Mouse (Mus musculus) hindbrain, embryonic 11.5 days (tissue): ENCODE data around the gene Sema4d. TPM values are rescaled to one million over a fixed set of nuclear protein-coding genes. Genes with fewer than 3 reads are reported as not detected.
A peak's percentile ranks its signal among the peaks of the same experiment; 100 is the strongest.

Experiments used
- ATAC-seq: fragments of 200-750 bp; cut with Nextera tagmentation; 2 replicates; pipeline ENCODE4 v1.8.0; 2017; ENCODE audit warnings: mild to moderate bottlenecking, moderate TSS enrichment, moderate library complexity; ENCODE audit not compliant: low FRiP score
- DNase-seq: peaks from one replicate; pipeline ENCODE4 v3.0.0-alpha.2; 2015; ENCODE audit warnings: low spot score
- H3K27ac ChIP-seq: fragments of 300-500 bp; sonication (generic); 2 replicates; pipeline ENCODE4 v1.5.1; 2014; ENCODE audit warnings: mild to moderate bottlenecking, low read depth, low read length
- H3K27me3 ChIP-seq: fragments of 300-500 bp; sonication (generic); 2 replicates; pipeline ENCODE4 v1.6.1; 2014; ENCODE audit warnings: mild to moderate bottlenecking, low read length, moderate library complexity, mixed read lengths; ENCODE audit not compliant: control insufficient read depth, insufficient read depth
- H3K36me3 ChIP-seq: fragments of 300-500 bp; sonication (generic); 2 replicates; pipeline ENCODE4 v1.6.1; 2014; ENCODE audit warnings: mild to moderate bottlenecking, low read length, moderate library complexity, mixed read lengths; ENCODE audit not compliant: control insufficient read depth, insufficient read depth
- H3K4me1 ChIP-seq: fragments of 300-500 bp; sonication (generic); replicated peaks from 2 replicates; pipeline ENCODE4 v1.6.1; 2014; ENCODE audit warnings: low read length, mixed read lengths; ENCODE audit not compliant: control insufficient read depth, insufficient read depth
- H3K4me2 ChIP-seq: fragments of 300-500 bp; sonication (generic); replicated peaks from 2 replicates; pipeline ENCODE4 v1.6.1; 2014; ENCODE audit warnings: mild to moderate bottlenecking, low read depth, low read length
- H3K4me3 ChIP-seq: fragments of 300-500 bp; sonication (generic); 2 replicates; pipeline ENCODE4 v1.5.1; 2014; ENCODE audit warnings: low read depth, low read length
- H3K9ac ChIP-seq: fragments of 300-500 bp; sonication (generic); 2 replicates; pipeline ENCODE4 v1.6.1; 2014; ENCODE audit warnings: low read depth, low read length
- H3K9me3 ChIP-seq: fragments of 300-500 bp; sonication (generic); 2 replicates; pipeline ENCODE4 v1.6.1; 2016; ENCODE audit warnings: low read length; ENCODE audit not compliant: control insufficient read depth
- WGBS: fragments of 180-500 bp; shearing (Covaris S2); extraction: QIAGEN DNeasy Blood & Tissue Kit; methylation state at CpG from one replicate; pipeline ENCODE4 v1.1.7; 2014; 5-methylcytosine and 5-hydroxymethylcytosine counted together
- polyA plus RNA-seq: library from polyadenylated mRNA; unstranded; fragments of >200 nt; fragmentation: Nextera tagmentation; extraction: Ambion mirVana; gene quantifications from 2 replicates; pipeline ENCODE4 v1.2.1, GENCODE M21; 2014

The Sema4d gene
- polyA plus RNA-seq, 1 experiment from 2014 or later, result 3.9 TPM

DNA sequence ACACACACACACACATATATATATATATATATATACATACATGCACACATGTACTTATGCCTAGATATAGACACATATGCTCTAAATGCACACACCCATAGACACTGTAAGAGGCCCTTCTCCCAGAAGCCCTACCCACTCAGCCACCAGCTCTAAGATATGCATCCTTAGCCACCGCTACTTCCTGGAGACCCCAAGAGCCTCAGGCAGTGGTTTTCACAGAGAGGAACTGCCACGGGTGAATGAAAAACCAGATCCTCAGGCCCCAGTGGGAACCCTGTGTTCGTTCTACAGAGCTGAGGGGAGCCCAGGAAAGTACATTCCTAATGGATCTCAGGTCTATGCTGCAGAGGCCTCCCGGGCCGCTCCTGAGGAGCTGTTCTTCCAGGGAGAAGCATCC lies 28.2 kb downstream of the Sema4d start:
- DNase-seq, result no peak
- Histone ChIP-seq H3K27ac (no peak overlapping the region), H3K9me3 (no peaks in the 10 kb centered on the region), H3K27me3 (no peaks in the 10 kb centered on the region), H3K36me3 (no peaks in the 10 kb centered on the region), H3K4me1 (peaks cover 8% of the 10 kb centered on the region; the same call in 1 of the 2 replicates), H3K9ac (no peak overlapping the region), H3K4me3 (no peak overlapping the region), H3K4me2 (no peak overlapping the region)
- WGBS, result 79% methylated on average over 5 of the region's 5 CpGs
- ATAC-seq, result no peak

DNA sequence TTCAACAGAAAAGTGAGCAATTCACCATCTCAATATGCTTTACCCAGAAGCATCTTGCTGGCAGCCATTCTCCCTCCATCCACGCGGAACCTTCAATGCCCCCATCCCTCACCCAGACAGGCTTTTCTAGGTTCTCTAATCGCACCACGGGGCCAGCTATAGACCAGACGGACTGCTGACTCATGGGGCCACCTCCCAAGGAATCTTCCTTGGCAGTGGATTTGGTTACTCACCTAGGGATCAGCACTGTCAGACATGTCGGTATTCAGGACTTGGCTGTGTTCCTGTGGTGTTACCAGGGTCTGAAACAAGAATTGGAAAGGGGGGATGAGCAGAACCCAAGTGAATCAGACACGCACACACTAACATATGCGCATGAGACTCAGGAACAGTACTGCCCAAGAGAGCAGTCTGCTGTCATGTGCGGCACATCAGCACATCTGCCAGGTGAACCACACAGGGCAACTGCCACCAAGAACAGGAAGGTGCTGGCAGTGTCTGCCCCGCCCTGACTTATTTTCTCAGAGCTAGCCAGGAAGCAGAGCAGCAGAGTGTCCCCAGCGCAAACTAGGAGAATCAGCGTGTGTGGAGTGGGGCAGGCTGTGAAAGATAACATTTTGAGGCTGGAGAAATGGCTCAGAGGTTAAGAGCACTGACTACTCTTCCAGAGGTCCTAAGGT lies 30.4 kb downstream of the Sema4d start:
- no peak overlapping the region for H3K4me3 ChIP-seq
- DNase-seq (no peak), ATAC-seq (no peak)
- no peak overlapping the region for H3K9ac ChIP-seq
- 90% methylated on average over 12 of the region's 12 CpGs for WGBS
- no peak overlapping the region for H3K27ac ChIP-seq
- H3K4me2 ChIP-seq, result no peak overlapping the region
- H3K9me3 ChIP-seq, result no peaks in the 10 kb centered on the region
- peaks cover 8% of the 10 kb centered on the region for H3K4me1 ChIP-seq
- no peaks in the 10 kb centered on the region for H3K36me3 ChIP-seq
- no peaks in the 10 kb centered on the region for H3K27me3 ChIP-seq

DNA sequence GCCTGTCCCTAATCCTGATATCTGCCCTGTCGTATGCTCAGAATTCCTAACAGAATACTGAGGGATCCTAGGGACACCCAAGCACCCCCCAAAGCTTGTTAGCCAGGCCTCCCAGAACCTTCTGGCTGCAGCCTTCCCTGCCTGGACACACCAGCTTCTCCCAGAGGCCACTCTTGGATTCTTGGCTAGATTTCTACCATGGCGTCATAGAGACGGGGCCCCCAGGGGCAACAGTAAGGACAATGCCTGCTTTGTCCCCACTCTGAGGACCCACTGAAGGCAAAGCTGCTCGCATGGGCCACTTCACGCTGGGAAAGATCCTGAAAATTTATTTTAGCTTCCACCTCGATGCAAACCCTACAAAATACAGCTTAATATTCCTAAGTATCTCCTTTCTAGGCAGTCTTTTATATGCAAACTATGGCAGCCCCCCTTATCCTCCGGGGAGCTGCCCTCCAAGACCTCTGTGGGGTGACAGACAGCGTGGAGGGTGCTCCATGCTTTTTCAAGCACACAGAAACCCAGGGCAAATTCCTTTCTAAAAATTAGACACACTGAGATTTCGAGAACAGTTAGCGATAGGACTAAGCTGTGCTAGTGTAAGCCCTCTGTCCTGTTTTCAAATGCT lies 32.2 kb downstream of the Sema4d start:
- H3K4me1 ChIP-seq, result peaks cover 8% of the 10 kb centered on the region
- no peaks in the 10 kb centered on the region for H3K9me3 ChIP-seq
- H3K36me3 ChIP-seq, result no peaks in the 10 kb centered on the region
- H3K9ac ChIP-seq, result 0 out of 2 replicates have a peak overlapping the region, but pooled peaks have one; percentile 23
- DNase-seq (peak; percentile 49), ATAC-seq (peak; percentile 51; the same call in 1 of the 2 replicates)
- 32% methylated on average over 10 of the region's 10 CpGs for WGBS
- H3K4me2 ChIP-seq, result no peak overlapping the region
- H3K27ac ChIP-seq, result peak overlapping the region; percentile 67
- H3K27me3 ChIP-seq, result no peaks in the 10 kb centered on the region
- no peak overlapping the region for H3K4me3 ChIP-seq

DNA sequence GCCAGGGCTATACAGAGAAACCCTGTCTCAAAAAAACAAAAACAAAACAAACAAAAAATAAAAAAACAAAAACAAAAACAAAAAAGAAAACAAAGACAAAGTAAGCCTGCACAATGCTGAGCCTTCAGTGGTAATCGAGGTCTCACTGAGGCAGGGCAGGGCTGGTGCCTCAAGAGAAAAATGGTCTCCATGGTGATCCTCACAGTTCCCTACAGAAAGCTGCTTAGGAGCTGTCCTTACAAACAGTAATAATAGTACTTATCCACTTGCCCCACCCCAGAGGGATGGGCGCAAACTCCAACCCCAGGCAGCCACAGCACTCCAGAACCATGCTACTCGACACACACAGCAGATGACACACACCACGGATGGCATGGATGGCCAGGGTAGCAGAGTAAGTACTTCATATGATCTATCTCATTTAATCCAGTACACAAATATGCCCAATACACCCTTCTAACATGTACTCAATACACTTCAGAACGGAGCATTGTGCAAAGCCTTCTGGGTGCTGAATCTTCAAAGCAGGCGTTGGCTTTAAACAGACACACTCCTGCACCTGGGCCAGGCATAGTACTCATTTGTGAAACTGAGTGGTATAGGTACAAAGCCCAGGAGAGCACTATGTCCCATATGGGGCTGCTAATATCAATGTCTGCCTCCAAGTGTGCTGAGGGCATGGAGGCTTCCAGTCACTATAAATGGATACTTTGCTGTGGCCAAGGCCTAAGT lies 34.1 kb downstream of the Sema4d start:
- ATAC-seq (no peak), DNase-seq (no peak)
- Histone ChIP-seq H3K36me3 (no peaks in the 10 kb centered on the region), H3K4me3 (no peak overlapping the region), H3K4me1 (peaks cover 12% of the 10 kb centered on the region), H3K27ac (no peak overlapping the region), H3K9ac (no peak overlapping the region), H3K27me3 (no peaks in the 10 kb centered on the region), H3K9me3 (no peaks in the 10 kb centered on the region), H3K4me2 (no peak overlapping the region)
- 91% methylated on average over 6 of the region's 6 CpGs for WGBS

DNA sequence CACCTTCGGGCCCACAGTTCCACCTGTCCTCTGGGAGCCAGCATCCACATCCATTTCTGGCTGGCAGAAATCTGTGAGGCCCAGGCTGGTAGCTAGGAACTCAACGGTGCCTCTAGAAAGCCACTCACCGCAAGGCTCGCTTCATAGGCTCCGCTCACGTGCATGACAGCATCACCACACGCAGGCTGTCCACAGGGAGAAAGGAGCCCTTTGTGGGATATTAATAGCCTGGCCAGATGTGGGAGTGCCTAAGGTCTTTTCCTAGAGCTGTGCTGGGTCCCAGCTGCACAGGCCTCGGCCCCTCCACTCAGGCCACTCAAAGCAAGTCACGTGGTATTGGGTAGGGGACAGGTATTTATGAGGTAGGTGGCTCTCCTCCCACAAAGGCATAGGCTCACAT lies 35.1 kb downstream of the Sema4d start:
- H3K4me2 ChIP-seq, result no peak overlapping the region
- DNase-seq (no peak), ATAC-seq (0 out of 2 replicates have a peak, but pooled peaks have one; percentile 13)
- H3K4me3 ChIP-seq, result no peak overlapping the region
- H3K27ac ChIP-seq, result no peak overlapping the region
- WGBS, result 69% methylated on average over 9 of the region's 9 CpGs
- no peaks in the 10 kb centered on the region for H3K27me3 ChIP-seq
- no peaks in the 10 kb centered on the region for H3K9me3 ChIP-seq
- no peak overlapping the region for H3K9ac ChIP-seq
- H3K36me3 ChIP-seq, result no peaks in the 10 kb centered on the region
- peaks cover 18% of the 10 kb centered on the region for H3K4me1 ChIP-seq

DNA sequence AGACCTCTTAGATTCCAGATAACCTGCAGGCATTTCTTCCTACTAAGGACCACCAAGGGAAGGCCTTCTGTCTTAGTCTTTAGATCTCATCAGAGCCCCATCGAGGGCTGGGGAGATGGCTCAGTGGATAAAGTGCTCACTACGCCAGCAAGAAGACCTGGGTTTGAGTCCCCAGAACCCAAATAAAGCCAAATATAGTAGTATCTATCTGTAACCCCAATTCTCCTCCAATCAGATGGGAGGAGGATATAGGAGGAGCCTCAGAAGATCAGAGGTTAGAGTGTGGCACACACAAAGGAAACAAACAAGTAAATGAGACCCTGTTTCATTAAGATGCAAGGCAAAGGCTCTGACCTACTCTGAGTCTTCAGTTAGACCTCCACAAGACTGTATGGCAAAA lies 36.4 kb downstream of the Sema4d start:
- H3K4me1 ChIP-seq, result peaks cover 27% of the 10 kb centered on the region
- H3K9me3 ChIP-seq, result no peaks in the 10 kb centered on the region
- no peaks in the 10 kb centered on the region for H3K36me3 ChIP-seq
- H3K27me3 ChIP-seq, result no peaks in the 10 kb centered on the region
- no peak overlapping the region for H3K4me2 ChIP-seq
- DNase-seq, result no peak
- H3K9ac ChIP-seq, result no peak overlapping the region
- H3K27ac ChIP-seq, result no peak overlapping the region
- 83% methylated on average over 2 of the region's 2 CpGs for WGBS
- H3K4me3 ChIP-seq, result no peak overlapping the region
- ATAC-seq, result no peak

DNA sequence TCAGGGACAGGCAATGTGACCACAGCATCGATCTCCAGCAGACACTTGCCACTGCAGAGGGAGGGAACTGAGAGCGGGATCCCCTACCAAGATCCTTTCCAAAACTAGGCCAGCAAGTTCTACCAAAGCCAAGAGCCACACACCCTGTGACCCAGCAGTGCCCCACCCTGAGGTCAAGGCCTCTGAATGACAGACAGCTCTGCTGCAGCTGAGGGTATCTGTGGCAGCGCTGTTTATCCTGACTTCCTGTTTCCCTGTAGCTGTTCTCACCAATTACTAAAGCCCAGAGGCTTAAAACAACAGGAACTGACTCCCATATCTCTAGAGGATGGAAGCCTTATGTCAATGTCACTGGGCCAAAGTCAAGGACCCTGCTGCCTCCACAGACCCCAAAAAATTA lies 37.0 kb downstream of the Sema4d start:
- no peak for ATAC-seq
- DNase-seq, result no peak
- WGBS, result 58% methylated on average over 3 of the region's 3 CpGs
- no peaks in the 10 kb centered on the region for H3K27me3 ChIP-seq
- no peak overlapping the region for H3K4me2 ChIP-seq
- H3K4me1 ChIP-seq, result peaks cover 25% of the 10 kb centered on the region
- H3K9me3 ChIP-seq, result no peaks in the 10 kb centered on the region
- H3K36me3 ChIP-seq, result no peaks in the 10 kb centered on the region
- H3K9ac ChIP-seq, result no peak overlapping the region
- no peak overlapping the region for H3K4me3 ChIP-seq
- no peak overlapping the region for H3K27ac ChIP-seq

DNA sequence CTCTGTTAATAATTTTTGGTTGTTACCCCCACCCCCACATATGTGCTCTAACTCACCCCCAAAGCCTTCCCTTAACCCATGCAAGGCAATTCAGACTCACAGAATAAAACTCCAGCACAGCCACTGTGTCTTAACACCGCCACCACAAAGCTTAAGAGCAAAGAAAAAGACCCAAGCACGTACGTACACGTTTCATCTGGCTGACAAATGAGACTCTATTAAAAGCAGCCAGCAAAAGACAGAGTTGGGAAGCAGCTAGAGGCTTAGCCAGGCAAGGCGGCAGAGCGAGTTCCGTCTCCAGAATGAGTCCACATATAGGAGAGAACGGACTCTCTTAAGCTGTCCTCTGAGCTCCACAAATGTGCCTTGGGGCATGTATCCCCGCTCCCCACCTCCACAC lies 37.5 kb downstream of the Sema4d start:
- no peaks in the 10 kb centered on the region for H3K9me3 ChIP-seq
- H3K4me2 ChIP-seq, result no peak overlapping the region
- peaks cover 19% of the 10 kb centered on the region for H3K4me1 ChIP-seq
- H3K36me3 ChIP-seq, result no peaks in the 10 kb centered on the region
- ATAC-seq, result no peak
- no peak for DNase-seq
- no peaks in the 10 kb centered on the region for H3K27me3 ChIP-seq
- no peak overlapping the region for H3K4me3 ChIP-seq
- no peak overlapping the region for H3K9ac ChIP-seq
- 79% methylated on average over 9 of the region's 9 CpGs for WGBS
- no peak overlapping the region for H3K27ac ChIP-seq
